Mouse (Mus musculus) olfactory bulb, adult 2 months (tissue): Measurements from ENCODE around the gene Bid. TPM values are rescaled to one million over a fixed set of nuclear protein-coding genes. Genes with fewer than 3 reads are reported as not detected.

ENCODE experiments used
- polyA plus RNA-seq: library from polyadenylated mRNA; stranded (reverse); fragments of >200 nt; gene quantifications from 2 replicates; pipeline ENCODE4 v1.2.4, GENCODE M21; 2012; ENCODE audit warnings: low replicate concordance; ENCODE audit not compliant: missing spikeins, insufficient read depth, insufficient read length

Gene Bid
- polyA plus RNA-seq, 1 experiment: not detected

Other genes with a start within 250 kb of the Bid start
- gene Slc25a18, start 143.3 kb downstream of the Bid start, polyA plus RNA-seq: not detected in 2 replicates
- gene Atp6v1e1, start 94.1 kb downstream of the Bid start, polyA plus RNA-seq: not detected in 2 replicates
- not detected in 2 replicates for gene Bcl2l13, start 80.6 kb downstream of the Bid start, polyA plus RNA-seq
- gene Mical3, start 214.1 kb upstream of the Bid start, polyA plus RNA-seq: 277 TPM in 1 of 2 replicates, not detected in the other